Mouse (Mus musculus) gastrocnemius, postnatal 14 days (tissue): ENCODE measurements around the gene Sgtb. TPM values are rescaled to one million over a fixed set of nuclear protein-coding genes. Genes with fewer than 3 reads are reported as not detected.

Experiments used
- DNase-seq: peaks from one replicate; pipeline ENCODE4 v3.0.0; 2021; ENCODE audit warnings: mixed read lengths
- intact Hi-C: fragments of 180-260 bp; cut with DNase I; formaldehyde crosslinking; loops from one replicate; pipeline ENCODE4 v1.15.1; 2025; ENCODE audit warnings: low total_unique reads
- total RNA-seq, 2 experiments: library from RNA; stranded (reverse); gene quantifications; 2 replicates each; pipeline ENCODE4 v1.2.3; 2021

Gene Sgtb
- total RNA-seq, 2 experiments from 2014 or later, result 0.94 to 1.3 TPM

DNA sequence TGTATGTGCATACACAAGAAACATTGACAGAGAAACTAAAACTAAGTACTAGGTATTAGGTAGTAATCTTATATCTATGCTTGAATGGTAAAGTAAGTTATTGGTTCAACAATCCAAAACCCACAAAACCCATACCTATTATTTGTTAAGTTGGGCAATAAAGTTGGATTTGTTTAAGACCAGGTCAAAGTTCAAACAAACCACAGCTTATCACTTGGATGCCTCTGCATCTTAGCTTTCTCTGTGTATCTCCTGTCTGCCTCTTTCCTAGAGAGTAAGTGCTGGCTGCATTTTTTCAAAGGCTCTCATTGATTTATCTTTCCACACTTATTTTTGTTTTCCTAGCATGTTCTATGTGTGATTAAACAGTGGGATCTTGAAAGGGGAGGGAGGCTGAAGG lies 63.0 kb downstream of the Sgtb start:
- DNase-seq, result no peak
- intact Hi-C loops, result no loop called here

DNA sequence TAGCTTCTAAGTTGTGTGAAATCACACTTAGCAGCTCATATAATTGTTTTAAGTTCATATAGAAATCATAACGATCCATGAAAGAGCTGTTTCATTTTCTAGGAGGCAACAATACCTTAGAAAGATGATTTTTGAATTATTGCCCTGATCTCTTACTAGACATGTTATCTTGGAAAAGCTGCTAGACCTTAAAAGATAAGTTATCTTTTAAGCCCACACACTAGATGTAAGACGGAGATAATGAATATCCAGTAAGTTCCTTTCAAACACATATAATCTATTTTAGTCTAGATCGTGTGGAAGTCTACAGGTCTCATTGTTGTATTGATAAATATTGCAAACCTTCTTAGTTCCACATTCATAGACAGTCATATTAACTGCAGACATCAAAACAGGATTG lies 67.3 kb downstream of the Sgtb start:
- intact Hi-C loops, result no loop called here
- DNase-seq, result no peak

DNA sequence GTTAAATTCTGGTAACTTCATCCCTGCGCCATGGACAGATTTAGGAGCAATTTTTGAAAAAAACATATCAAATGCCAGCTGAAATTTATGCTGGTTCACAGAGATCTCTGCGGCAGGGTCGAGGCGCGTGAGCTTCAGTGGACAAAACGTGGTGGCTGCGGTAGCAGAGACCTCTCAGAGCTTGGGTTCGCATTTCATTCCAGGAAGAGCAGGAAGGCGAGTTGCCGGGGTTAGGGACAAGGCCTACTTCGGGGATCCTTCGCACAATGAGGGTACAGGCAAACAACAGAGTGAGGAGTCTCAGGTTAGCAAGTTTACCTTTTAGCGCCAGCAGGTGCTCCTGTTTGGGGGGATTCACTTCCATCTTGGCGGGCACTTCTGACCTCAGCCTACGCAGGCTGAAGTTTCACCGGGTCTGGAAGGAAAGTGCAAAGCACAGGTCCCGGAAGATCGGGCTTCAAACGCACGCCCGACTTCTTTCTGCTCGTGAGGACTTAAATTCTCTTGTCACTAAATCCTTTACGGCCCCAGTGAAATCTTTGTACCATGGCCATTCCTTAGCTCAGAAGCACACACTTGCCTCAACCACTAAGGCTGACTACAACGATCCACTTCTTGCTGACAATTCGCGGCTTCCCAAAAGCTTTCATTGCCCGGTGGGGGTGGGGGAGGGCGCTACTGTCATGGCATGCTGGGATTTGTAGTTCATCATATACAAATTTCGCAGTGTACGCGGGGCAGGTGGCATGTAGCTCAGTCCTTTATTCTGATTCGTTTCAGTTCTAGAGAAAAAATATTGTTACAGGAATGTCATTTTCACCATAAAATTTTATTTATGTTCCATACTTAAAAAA lies 68.5 kb downstream of the Sgtb start, which contains the start of gene Trappc13:
Trappc13 (minus strand) TSS at position 674 of the 854 bp plus-strand sequence.
- intact Hi-C loops, result no loop called here
- peak; percentile 11 for DNase-seq

DNA sequence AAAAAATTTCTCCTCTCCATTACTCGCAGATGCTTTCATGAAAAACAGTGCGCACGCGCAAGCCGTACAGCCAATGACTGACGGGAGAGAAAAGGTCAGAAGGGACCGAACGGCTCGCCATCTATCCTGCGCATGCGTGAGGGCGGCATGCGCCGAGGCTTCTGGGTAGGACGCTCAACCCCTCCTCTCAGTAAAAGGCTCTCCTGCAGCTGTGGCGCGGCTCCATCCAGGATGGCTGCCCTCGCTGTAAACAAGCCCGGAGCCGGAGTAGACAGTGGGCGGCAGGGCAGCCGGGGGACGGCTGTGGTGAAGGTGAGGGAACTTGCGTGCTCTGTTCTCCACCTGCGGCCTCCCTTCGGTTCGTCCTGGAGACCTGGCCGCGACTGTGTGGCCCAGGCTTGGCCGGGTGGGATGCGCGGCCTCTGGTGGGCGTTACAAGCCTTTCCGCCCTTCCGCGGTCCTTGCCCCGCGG lies 69.1 kb downstream of the Sgtb start, which contains the start of gene Trim23:
Trim23 (plus strand) TSS at position 148 of the 472 bp plus-strand sequence.
- peak; percentile 98 for DNase-seq
- intact Hi-C loops, result no loop called here

DNA sequence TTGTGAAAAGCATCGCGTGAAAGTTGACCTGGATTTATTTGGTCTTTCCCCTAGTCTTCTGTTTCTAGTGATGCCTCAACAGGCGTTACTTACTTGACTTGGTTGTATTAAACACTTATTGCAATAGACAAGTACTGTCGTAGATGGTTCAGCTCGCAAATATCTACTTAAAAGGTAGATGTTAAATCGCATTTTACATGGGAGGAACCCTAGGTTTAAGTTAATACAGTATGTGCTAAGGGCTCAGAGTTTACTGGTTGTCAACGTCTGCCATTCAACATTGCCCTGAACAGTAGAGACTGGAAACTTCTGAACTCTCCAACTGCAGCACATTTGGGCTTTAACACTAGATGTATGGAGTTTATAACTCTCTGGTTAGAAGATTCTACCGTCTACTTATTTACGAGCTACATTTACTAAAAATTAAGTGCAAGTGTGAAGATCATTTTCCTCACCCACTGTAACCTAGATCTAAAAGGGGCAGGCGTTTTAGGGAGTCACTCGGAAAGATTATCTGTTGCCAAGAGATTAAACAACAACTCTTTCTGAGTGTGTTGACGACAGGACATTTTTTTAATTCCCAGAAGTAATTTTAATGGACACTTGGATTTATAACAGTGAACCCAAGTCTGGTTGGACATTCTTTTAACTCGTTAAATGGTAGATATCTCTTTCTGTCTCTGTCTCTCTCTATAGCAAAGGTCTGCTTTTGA lies 69.8 kb downstream of the Sgtb start:
- intact Hi-C loops, result no loop called here
- no peak for DNase-seq

DNA sequence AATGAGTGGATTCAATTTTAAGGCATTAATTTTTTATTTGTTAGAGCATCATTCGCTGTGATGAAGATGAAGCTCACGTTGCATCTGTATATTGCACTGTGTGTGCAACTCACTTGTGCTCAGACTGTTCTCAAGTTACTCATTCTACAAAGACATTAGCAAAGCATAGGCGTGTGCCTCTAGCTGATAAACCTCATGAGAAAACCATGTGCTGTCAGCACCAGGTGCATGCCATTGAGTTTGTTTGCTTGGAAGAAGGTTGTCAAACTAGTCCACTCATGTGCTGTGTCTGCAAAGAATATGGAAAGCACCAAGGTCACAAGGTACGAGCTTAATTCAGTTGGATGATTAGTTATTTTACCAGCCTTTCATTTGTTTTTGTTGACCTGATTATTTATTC lies 77.8 kb downstream of the Sgtb start:
- intact Hi-C loops, result no loop called here
- DNase-seq, result no peak

Other genes starting within 250 kb of the Sgtb start
- 10 to 100 TPM; 41.2 to 43.2 TPM for gene Erbin, start 189.2 kb upstream of the Sgtb start, total RNA-seq
- gene Nln, start 127 bp upstream of the Sgtb start, total RNA-seq, result 1 to 10 TPM; 7.4 to 7.5 TPM
- 10 to 100 TPM; 31.5 to 35.7 TPM for gene Trappc13, start 68.7 kb downstream of the Sgtb start, total RNA-seq
- 10 to 100 TPM; 16.3 to 18.9 TPM for gene Trim23, start 69.1 kb downstream of the Sgtb start, total RNA-seq
- 1 to 10 TPM; 1.2 to 1.3 TPM for gene Cenpk, start 118.9 kb downstream of the Sgtb start, total RNA-seq
- 1 to 10 TPM; 5.8 to 6.2 TPM for gene Ppwd1, start 119.1 kb downstream of the Sgtb start, total RNA-seq
- under 1 TPM; 0.64 to 0.75 TPM for gene Adamts6, start 178.1 kb downstream of the Sgtb start, total RNA-seq